Mouse (Mus musculus): ENCODE data around the gene Gkn1. TPM values are rescaled to one million over a fixed set of nuclear protein-coding genes. Genes with fewer than 3 reads are reported as not detected.

Gene Gkn1
- not detected for total RNA-seq (2022)

DNA sequence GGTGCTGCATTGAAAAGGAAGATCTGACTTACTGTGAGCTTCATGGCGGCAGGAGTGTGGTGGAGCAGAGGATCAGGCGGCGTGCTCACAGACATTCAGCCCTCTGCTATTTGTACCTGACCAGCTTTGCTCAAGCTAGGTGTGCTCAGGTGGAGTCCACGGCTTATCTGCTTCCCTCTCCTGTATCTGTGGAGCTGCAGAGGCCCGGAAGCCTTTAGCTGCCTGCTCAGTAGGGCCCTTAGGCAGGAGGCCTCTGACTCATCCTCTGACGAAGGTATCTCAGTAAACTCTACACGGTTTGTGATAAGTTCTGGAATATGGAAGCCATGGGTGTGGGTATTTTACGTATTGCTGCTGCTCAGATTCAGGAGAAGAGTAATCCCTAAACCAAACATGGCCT lies at the start of gene Gkn1:
Gene Gkn1 (minus strand): TSS at position 114 of the 400 bp plus-strand sequence.
- no peak for DNase-seq

DNA sequence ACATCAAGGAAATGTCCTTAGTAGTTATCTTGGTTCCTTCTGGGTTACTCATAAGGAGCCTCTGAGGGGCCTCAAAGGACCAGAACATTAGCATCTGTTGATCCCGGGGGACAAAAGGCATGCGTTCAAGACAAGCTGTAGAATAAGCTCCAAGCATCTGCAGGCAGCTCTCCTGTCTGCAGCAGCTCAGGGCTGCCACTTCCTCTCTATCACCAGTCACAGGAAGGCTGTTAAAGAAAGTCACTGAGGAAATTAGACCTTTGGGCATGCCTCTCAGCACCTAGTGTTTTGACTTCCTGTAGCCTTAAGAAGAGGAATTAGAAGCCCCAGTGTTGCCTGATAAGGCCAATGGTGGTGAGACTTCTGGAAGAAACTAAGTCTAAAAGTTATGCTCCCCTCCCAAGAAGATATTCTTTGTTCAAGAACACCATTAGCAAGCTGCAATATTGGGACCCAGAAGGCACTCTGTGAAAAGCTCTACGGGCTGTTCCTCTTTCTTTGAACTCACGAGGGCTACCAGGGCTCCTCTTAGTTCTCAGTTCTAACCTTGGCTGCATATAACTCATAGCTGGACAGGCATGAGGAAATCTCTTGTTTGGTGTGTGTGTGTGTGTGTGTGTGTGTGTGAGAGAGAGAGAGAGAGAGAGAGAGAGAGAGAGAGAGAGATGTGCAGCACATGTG lies 49.3 kb upstream of the Gkn1 start:
- no peak for DNase-seq

DNA sequence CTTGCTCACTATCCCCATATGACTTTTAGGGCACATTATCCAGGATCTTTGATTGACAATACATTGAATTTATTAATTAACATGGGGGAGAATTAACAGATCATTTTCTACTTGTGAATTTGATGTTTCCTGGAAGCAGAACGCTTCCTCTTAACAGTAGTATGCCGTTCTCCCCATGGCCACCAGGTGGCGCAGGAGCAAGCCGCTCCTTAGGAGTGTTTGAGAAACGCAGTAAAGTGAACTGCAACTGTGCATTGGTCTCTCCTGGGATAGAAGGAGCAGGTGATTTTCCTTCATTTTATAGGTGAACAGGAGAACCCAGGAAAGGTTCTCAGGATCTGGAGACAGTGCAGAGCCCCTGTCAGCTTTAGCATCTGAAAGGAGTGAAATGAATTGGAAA lies 48.4 kb upstream of the Gkn1 start:
- DNase-seq: no peak

DNA sequence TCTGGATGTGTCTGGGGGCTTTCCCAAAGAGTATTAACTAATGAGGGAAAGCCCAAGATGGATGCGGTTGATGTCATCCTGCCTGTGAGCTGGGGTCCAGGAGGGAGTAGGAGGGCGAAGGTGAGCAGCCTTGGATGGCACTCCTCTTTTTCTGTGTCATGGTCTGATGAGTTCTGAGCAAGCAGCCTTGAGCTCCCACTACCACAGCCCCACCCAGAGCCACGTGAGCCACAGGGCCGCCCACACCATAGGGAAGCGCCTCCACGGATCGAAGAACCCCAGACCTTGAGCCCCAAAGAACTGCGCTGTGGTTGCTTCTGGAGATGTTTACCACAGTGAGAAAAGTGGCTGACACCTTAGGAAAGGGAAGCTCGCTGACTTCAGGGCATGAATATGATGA lies 44.0 kb upstream of the Gkn1 start:
- no peak for DNase-seq

DNA sequence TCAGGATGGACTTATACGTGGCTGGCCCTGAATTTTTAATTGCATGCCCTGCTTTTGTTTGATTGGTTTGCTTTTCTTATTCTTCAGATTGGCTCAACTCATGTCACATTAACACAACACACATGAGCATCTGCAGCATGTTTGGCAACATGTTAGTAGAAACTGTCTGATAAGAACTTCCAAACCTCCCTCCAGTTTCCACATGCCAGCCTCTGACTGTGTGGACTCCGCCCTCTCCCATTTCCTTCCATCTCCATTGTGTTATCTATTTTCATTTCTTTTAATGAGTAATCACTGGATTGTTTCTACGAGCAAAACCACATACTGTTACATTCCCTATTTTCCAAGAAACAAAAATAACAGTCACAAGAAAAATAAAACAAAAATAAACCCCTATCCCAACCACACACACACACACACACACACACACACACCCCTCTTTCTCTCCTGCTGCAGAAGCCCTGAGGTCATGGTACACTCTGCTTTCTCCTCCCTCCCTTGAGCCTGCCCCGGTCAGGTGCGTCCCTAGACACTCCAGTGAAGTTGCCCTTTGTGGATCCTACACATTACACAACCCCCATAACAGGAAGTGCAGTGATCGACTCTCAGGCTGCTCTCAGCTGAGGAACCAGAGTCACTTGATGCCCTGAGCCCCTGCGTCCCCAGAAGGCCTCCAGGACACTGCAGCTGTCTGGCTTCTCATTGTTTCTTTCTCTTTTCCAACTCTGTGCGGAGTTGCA lies 42.9 kb upstream of the Gkn1 start:
- DNase-seq: no peak

DNA sequence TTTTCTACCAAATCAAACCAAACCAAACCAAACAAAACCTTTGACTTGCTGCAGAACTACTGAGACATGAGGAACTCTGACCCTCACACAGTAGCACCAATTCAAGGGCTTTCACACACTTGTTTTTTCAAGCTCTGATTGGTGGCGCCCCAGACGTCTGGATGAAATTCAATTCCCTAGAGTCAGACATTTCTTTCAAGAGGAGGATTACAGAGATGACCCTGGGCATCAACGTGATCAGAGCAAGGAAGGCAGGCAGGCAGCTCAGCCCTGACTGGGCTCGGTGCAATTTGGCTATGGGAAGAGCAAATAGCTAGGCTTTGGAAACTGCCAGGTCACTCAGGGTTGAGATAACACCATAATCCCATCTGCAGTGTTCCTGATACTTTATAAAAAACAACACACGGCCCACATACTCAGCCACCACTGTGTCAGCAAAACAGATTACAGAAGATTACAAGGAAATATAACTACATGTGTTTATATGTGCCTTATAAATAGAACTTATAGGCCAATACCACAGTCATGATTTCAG lies 38.8 kb upstream of the Gkn1 start:
- DNase-seq: no peak

DNA sequence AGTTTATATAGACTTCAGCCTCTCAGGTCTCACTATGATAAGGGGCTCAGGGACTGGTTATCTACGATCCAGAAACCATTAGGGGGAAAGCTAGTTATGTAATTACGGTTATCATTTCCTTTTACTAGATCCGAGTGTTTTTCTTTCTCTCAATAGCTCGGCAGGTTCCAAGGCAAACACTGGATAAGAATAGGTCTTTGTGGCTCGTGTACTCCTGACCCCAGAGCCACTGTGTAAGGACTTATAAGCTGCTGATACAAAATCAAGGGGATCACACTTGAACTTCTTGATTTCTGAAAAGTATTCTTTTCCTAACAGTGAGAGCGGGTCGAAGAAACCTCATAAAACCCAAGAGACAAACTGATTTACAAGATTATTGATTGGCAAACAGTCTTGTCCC lies 38.1 kb upstream of the Gkn1 start, which contains the start of gene Gkn3:
Gene Gkn3 (minus strand): TSS at position 59 of the 400 bp plus-strand sequence.
- no peak for DNase-seq

DNA sequence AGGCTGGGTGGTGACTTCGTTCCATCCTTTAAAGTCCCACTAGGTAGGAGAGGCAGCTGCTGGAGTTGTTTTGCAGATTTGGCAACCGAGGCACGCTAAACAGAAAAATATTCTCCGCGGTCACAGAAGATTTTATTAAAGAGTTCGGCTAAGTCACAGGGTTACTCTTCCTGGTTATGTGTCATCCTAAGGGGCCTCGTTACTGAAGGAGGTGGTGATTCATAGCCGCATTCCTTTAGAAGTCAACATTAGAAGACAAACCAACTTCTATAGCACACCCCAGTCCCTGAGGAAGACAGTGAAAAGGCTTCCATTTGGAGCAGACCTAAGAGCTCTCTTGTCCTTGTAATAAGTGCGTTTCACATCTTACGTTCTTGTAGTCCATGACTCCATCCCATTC lies 35.9 kb upstream of the Gkn1 start:
- DNase-seq: no peak

DNA sequence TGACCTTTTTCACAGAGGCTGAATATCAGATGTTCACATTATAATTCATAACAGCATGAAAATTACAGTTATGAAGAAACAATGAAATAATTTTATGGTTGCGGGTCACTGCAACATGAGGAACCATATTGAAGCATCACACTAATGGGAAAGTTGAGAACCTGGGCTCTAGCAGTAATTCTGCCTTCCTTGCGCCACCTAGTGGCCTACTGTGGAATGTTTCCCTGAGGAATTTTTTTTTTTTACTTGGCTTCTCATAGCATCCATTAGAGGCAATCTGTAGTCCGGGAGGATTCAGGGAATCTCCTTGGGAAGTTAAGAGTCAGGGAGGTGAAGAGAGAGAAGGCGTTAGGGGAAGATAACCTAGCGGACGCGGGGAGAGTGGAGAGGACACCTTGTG lies 35.5 kb upstream of the Gkn1 start:
- no peak for DNase-seq

DNA sequence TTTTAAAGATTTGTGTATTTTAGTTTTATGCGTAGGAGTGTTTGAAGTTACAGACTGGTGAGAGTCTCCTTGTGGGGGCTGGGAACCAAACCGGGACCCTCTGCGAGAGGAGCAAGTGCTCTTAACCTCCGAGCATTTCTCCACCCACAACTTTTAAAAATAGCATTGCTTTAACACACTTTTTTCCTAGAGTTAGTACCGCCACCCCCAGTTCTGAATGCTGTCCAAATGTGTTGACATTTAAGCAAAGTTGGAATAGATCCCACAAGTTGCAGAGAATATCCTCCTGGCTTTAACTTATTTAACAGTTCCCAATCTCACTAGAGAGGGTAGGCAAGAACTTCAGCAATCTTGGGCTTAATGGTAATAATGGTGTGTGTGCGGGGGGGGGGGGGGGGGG lies 34.0 kb upstream of the Gkn1 start:
- DNase-seq: no peak

DNA sequence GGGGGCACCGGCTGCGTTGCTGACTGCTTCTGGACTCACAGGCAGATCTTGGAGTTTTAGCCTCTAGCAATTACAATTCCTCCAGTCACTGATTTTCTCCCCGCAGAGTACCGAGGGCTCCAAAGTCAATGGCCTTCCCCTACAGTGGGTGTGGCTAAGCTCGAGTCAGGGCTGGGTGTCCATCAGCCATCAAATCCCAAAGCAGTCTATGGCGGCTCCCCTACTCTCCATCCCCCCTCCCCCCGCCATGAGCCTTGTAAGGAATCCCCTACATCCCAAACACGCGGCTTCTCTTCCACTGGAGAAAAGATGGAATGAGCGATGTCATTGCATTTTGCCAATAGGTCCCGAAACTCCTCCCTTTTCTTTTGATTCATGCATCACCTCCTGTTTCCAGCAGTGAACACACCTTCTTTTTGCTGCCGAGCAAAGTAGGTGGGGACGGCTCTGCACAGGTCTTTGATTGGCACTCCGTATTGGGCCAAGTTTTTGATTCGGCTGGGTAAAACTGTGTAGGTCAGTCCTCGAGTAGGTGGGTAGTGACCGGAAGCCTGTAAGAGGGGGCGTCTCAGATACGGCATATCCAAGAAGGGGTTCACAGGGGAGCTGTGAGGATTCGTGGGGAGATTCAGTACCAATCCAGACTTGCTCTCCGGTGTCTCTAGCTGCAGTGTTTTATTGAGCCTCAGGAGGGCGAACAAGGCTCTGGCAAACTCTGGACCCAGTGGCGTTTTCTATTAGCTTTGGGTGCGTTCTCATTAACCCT lies 33.4 kb upstream of the Gkn1 start:
- DNase-seq: no peak

DNA sequence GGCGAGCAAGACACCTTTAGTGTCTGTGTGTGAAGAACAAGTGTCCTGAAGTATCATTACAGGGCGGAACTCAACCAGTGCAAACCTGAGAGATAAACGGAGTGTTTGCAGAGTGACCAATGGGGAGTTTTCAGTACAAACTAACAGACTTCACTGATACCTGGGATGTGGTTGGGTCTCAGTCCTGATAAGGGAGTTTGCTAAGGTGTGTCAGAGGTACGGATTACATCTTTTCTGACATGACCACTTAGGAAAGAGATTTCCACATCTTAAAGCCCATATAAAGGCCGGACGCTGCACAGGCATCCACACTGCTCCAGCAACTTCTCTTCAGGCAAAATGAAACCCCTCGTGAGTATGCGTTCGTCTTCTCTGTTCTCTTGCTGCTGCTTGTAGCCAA lies 22.3 kb upstream of the Gkn1 start, which contains the start of gene Gkn2:
Gene Gkn2 (plus strand): TSS at position 301 of the 400 bp plus-strand sequence.
- DNase-seq: no peak

DNA sequence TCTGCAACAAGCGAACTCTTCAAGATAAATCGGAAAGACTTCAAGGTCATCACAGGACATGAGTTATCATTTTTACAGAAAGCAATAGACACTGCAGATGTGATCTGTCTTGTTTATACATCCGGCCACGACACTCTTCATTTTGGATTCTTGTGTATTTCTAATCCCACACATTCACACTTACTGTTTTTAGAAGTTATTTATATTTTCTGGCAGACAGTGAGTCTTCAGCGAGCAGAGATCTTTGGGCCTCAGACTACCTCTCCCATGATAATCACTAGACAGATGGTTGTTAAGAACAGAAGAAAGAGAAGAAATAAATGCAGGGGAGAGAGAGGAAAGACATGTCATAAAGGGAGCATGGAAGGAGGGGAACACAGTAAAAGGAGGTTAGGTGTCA lies 18.5 kb upstream of the Gkn1 start:
- no peak for DNase-seq

DNA sequence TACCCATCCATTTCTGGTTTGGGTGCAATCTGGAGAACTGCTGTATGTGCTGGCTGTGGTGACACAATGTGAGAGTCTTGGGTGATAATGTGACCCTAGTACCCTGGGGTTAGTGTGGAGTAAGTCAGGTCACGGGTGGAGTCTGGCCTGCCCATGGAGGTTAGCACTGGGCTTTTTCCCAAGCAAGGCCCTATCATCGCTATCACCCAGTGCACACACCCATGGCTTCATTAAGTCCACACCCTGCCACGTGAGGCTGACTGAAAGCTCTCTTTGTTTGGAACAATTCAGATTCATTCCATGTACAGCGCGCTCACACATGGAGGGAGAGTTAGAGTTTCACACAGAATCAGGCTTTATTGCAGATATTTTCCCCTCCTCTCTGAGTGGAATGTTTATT lies 3.7 kb upstream of the Gkn1 start:
- DNase-seq: no peak

DNA sequence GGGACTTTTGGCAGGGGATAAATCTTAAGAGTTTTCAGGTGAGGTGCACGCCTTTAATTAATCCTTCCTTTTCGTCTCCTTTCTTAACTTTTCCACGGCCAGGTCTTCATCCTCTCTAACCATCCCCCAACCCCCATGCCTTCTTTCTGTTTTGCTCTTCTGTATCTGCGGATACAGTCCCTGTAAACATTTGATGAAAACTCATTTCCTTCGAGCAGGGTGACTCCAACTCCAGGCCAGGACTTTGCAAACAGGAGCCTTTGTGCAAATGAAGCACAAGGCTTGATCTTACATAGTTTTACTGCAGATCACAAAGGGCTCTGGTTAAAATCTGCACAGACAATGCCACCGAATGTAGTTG lies 14.8 kb downstream of the Gkn1 start:
- no peak for DNase-seq

DNA sequence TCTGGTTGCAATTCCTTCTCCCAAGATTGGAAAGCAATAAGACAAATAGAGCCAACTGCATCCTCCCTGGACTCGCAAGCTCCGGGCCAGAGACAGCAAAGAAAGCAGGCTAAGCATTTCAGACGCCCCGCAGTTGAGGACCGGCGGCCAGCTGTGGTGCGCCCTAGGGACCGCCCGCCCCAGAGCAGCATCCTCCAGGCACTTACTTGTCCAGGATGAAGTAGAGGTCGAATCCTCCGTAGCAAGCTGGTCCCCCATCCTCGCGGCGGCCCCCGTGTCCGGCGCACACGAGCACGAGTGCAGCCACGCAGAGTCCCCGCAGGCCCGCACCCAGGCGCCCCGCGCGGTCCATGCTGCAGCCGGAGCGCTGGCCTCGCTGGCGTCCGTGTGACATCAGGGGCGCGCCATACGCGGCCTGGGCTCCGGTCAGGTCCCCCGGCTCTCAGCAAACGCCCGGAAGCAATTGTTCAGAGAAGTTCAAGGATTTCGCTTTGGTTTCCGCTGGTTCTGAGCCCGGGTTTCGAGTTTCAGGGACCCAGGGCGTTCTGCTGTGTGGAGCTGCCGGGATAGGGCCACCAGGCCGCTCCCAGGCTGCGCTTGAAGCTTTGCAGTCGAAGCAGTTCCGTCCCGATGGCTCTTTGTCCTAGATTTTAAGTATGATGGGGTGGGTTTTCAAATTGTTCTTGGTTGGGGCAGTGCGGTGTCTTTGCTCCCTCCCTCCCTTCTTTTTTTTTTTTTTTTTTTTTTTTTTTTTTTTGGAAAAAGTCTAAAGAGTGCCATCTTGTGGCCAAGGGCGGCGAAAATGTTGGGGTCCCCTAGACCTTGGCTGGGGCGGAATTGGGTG lies 15.4 kb downstream of the Gkn1 start, which contains the start of gene Antxr1:
Gene Antxr1 (minus strand): TSS at position 731 of the 844 bp plus-strand sequence.
- peak; percentile 30 for DNase-seq

DNA sequence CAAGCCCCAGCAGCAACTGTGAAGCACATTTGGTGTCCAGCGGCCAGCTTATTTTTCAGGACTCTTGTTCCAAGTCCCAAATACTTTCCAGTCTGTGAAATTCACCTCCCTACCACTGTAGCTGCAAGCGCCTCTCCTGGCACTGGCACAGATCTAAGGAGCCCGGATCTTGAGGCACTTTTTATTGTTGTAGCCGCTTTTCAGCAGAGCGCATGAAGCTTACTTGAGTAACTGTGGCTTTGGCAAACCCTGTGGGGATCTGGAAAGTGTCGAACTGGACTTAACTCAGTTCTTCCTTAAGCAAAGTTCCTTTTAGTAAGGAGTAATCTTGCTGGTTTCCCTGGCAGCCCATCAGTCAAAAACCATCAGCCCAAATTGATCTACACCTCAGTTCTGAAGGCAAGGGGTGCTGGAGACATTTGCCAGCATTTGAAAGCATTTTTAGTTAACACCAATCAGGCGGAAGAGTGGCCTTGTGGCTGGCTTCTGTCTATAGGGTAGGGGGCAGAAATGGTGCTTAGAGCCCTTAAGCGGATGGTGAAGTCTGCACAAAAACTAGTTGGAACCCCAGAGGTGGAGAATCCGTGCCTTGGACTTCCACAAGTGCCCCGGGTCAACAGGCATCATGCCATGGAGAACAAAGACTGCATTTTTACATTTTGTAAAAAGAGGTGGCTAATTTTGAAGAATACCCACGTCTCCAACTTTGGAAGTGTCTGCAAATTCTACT lies 16.2 kb downstream of the Gkn1 start:
- DNase-seq: no peak

DNA sequence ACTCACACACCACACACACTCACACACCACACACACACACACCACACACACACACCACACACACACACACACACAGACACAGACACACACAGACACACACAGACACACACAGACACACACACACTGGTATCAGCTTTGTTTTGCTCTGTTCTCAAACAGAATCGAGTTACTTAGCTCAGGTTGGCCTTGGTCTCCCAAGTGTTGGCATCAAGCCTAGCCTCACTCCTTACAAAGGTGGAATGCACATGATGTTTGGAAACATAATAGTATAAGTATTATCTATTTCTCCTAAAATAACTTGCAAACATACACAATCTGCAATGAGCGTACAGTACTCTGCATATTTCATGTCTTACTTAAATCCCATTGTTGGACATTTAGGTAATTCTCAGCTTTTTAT lies 18.4 kb downstream of the Gkn1 start:
- DNase-seq: no peak

DNA sequence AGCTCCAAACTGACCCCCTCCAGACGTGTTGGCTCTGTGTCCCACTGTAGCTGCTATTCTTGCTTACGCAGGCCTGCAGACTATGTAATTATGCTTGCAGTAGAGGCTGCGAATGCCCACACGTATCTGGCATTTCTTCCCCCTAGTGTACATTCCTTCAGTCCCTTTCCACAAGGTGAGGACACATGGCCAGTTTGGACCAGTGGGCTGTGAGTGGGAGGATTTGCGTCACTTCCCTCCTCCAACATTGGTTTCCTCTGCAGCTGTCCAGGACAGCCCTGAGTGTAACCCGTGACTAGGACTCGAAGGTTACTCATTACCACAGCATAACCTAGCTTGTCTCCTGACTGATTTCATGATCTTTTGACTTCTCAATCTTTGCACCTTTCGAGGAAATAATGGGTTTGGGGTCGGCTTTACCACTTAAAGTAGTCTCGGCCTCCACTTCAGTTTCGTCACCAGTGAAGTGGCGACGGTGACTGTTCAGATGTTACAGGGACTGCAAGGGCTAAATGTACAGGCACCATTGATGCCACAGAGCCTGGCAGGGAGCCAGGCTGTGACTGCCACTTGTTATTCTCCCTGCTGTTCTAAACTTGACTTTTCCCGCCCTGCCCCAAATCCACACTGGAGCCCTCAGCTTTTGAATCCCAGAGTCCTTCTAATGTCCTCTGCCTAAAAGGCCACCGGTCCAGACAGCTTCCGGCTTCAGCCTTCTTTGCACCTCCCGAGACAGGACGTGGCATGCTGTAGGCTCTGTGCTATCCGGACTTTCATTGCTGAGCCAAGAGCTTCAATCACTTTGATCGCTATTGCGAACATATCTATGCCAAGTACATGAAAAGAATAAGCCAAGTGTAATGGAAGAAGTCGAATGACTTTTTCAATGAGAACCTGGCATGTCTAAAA lies 22.2 kb downstream of the Gkn1 start:
- DNase-seq: no peak

DNA sequence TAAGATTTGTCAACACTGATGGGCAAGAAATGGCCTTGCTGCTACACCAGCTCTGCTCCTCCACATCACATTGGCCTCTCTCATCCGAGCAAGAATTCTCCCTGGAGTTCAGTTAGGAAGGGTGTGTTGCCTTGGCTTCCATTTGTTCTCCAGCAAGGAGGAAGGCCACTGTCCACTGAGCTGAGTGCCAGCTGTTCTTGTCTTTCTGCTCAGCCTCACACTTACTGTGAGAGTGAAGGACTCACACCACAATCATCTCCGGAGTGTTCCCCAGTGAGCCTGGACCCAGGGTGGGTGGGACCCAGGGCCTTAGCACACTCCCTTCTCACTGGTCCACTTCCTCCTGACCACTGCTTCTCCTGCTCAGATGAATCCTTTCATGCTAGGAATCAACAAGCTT lies 23.8 kb downstream of the Gkn1 start:
- DNase-seq: no peak
